Mouse (Mus musculus): ENCODE measurements around the gene Gm37240. TPM values are rescaled to one million over a fixed set of nuclear protein-coding genes. Genes with fewer than 3 reads are reported as not detected.

Gene Gm37240
- polyA plus RNA-seq, 1 experiment from 2014 or later, result 13.4 TPM

DNA sequence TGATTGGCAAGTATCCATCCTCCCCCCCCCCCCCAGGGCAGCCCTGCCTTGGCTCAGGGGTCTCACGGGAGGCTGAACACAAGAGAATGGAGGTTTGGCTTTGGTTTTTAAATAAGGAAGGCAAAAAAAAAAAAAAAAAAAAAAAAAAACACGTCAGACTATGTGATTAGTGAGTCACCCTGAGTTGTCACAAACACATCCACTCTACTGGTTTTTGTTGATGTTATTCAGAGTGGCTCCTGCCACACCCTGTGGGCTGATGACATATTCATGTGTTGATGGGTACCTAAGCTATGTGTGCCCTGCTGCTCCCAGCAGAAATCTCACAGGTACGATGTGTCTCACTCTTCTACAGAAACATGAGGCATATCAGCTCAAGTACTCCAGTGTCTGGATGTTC lies 1436.7 kb downstream of the Gm37240 start:
- H3K27me3 ChIP-seq (replicated peaks; ENCODE audit: control insufficient read depth, insufficient read depth, low read length), result no peaks in the 10 kb centered on the region
- DNase-seq (ENCODE audit: low spot score), result no peak
- peaks cover 7% of the 10 kb centered on the region for H3K4me1 ChIP-seq (ENCODE audit: control insufficient read depth, insufficient read depth, low read length)
- H3K9me3 ChIP-seq (ENCODE audit: control insufficient read depth, low read length), result no peaks in the 10 kb centered on the region
- ATAC-seq (ENCODE audit: low read depth), result no peak
- no peak overlapping the region for H3K27ac ChIP-seq (replicated peaks; ENCODE audit: low read depth, low read length)
- H3K36me3 ChIP-seq (ENCODE audit: control insufficient read depth, insufficient read depth, low read length), result no peaks in the 10 kb centered on the region
- 60% methylated on average over 3 of the region's 3 CpGs for WGBS
- H3K9ac ChIP-seq (ENCODE audit: low read depth, low read length), result no peak overlapping the region
- H3K4me2 ChIP-seq (ENCODE audit: low read depth, low read length), result no peak overlapping the region
- no peak overlapping the region for H3K4me3 ChIP-seq (ENCODE audit: low read depth, low read length)

DNA sequence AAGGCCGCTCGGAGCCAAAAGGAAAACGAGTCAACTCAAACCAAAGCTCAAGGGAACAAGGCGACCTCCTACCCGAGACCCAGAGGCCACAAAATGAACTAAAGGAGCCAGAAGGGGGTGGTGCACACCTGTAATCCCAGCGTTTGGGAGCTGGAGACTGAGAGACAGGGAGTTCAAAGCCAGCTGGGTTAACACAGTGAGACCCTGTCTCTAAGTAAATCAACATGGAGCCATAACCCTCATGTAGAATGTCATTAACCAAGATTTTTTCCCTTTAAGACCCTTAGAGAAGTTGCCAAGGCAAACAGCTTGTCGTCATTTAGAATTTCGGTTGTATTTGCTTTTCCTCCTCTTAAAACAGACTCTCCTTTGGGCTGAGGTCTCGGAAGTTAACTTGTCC lies 1438.3 kb downstream of the Gm37240 start:
- H3K27ac ChIP-seq (replicated peaks; ENCODE audit: low read depth, low read length), result no peak overlapping the region
- no peaks in the 10 kb centered on the region for H3K36me3 ChIP-seq (ENCODE audit: control insufficient read depth, insufficient read depth, low read length)
- H3K4me2 ChIP-seq (ENCODE audit: low read depth, low read length), result no peak overlapping the region
- no peak overlapping the region for H3K9ac ChIP-seq (ENCODE audit: low read depth, low read length)
- peaks cover 7% of the 10 kb centered on the region for H3K4me1 ChIP-seq (ENCODE audit: control insufficient read depth, insufficient read depth, low read length)
- 67% methylated on average over 9 of the region's 9 CpGs for WGBS
- no peak overlapping the region for H3K4me3 ChIP-seq (ENCODE audit: low read depth, low read length)
- no peaks in the 10 kb centered on the region for H3K27me3 ChIP-seq (replicated peaks; ENCODE audit: control insufficient read depth, insufficient read depth, low read length)
- DNase-seq (ENCODE audit: low spot score), result no peak
- no peaks in the 10 kb centered on the region for H3K9me3 ChIP-seq (ENCODE audit: control insufficient read depth, low read length)
- ATAC-seq (ENCODE audit: low read depth), result no peak

DNA sequence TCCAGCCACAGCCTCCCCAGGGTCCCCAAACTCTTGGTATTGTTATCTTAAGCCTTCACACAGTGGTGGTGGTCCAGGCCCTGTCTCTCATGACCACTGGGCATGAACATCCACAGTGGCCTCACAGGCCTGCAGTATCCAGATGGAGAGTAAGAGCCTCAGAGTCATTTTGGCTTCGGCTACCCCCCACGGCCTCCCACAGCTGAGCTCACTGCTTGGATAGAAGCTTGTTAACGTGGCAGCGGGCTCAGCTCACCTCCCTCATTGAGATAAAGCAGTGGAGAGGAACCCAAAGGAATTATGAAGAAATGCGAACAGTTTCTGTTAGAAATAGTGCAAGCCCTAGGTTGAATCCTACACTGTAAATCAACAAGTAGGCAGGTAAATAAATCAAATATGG lies 1439.5 kb downstream of the Gm37240 start:
- Histone ChIP-seq H3K4me3 (ENCODE audit: low read depth, low read length) (no peak overlapping the region), H3K4me2 (ENCODE audit: low read depth, low read length) (no peak overlapping the region), H3K27me3 (replicated peaks; ENCODE audit: control insufficient read depth, insufficient read depth, low read length) (no peaks in the 10 kb centered on the region), H3K27ac (replicated peaks; ENCODE audit: low read depth, low read length) (no peak overlapping the region), H3K4me1 (ENCODE audit: control insufficient read depth, insufficient read depth, low read length) (peaks cover 7% of the 10 kb centered on the region), H3K9ac (ENCODE audit: low read depth, low read length) (no peak overlapping the region), H3K9me3 (ENCODE audit: control insufficient read depth, low read length) (no peaks in the 10 kb centered on the region), H3K36me3 (ENCODE audit: control insufficient read depth, insufficient read depth, low read length) (no peaks in the 10 kb centered on the region)
- ATAC-seq (ENCODE audit: low read depth), result no peak
- WGBS, result 63% methylated on average over 5 of the region's 5 CpGs
- no peak for DNase-seq (ENCODE audit: low spot score)

MicroRNAs encoded within 50 kb of the gene (microRNA counts, 519-probe panel; counts per million panel counts)
- 1,702 counts per million, percentile 9 among the panel's probes with 10 or more counts for microRNA mmu-miR-466k

Small RNA genes lying within 50 kb of the gene (microRNA-seq; reads per million reads assigned to microRNA genes)
- gene Mir466k (ENCODE audit: borderline number of aligned reads), result not detected

Other genes starting within 250 kb of the Gm37240 start
- gene Fam160a1, start 70.2 kb downstream of the Gm37240 start, polyA plus RNA-seq (2014; fragmentation: Nextera tagmentation; extraction: Ambion mirVana), result 5.6 and 6.5 TPM in 2 replicates
- 2.6 and 2.7 TPM in 2 replicates for gene Glt28d2, start within 50 bp of the Gm37240 start, polyA plus RNA-seq (2014; fragmentation: Nextera tagmentation; extraction: Ambion mirVana)
- gene Sh3d19, start 83.6 kb upstream of the Gm37240 start, polyA plus RNA-seq (2014; fragmentation: Nextera tagmentation; extraction: Ambion mirVana), result 29.8 and 30.9 TPM in 2 replicates
- not detected in 2 replicates for gene Prss48, start 115.0 kb upstream of the Gm37240 start, polyA plus RNA-seq (2014; fragmentation: Nextera tagmentation; extraction: Ambion mirVana)